Mouse (Mus musculus) embryonic facial prominence, embryonic 14.5 days (tissue): ENCODE results near the gene Card19. TPM values are rescaled to one million over a fixed set of nuclear protein-coding genes. Genes with fewer than 3 reads are reported as not detected.

Source experiments
- ATAC-seq: fragments of 200-750 bp; cut with Nextera tagmentation; 2 replicates; pipeline ENCODE4 v1.8.0; 2017; ENCODE audit warnings: low read depth, moderate number of reproducible peaks, moderate TSS enrichment
- DNase-seq: peaks from one replicate; pipeline ENCODE4 v3.0.0-alpha.2; 2015; ENCODE audit warnings: low spot score
- H3K27ac ChIP-seq: fragments of 300-500 bp; sonication (generic); replicated peaks from 2 replicates; pipeline ENCODE4 v1.5.1; 2014; ENCODE audit warnings: low read depth, mild to moderate bottlenecking, low read length, moderate library complexity
- H3K27me3 ChIP-seq: fragments of 300-500 bp; sonication (generic); replicated peaks from 2 replicates; pipeline ENCODE4 v1.6.1; 2014; ENCODE audit warnings: low read length; ENCODE audit not compliant: control insufficient read depth, insufficient read depth
- H3K36me3 ChIP-seq: fragments of 300-500 bp; sonication (generic); 2 replicates; pipeline ENCODE4 v1.6.1; 2014; ENCODE audit warnings: low read length, mixed read lengths; ENCODE audit not compliant: control insufficient read depth, insufficient read depth
- H3K4me1 ChIP-seq: fragments of 300-500 bp; sonication (generic); 2 replicates; pipeline ENCODE4 v1.6.1; 2014; ENCODE audit warnings: antibody characterized with exemption, low read length; ENCODE audit not compliant: control insufficient read depth, insufficient read depth
- H3K4me2 ChIP-seq: fragments of 300-500 bp; sonication (generic); 2 replicates; pipeline ENCODE4 v1.6.1; 2014; ENCODE audit warnings: low read depth, mild to moderate bottlenecking, low read length, moderate library complexity, mixed read lengths
- H3K4me3 ChIP-seq: fragments of 300-500 bp; sonication (generic); 2 replicates; pipeline ENCODE4 v1.5.1; 2014; ENCODE audit warnings: low read depth, mild to moderate bottlenecking, low read length
- H3K9ac ChIP-seq: fragments of 300-500 bp; sonication (generic); 2 replicates; pipeline ENCODE4 v1.6.1; 2014; ENCODE audit warnings: low read depth, mild to moderate bottlenecking, low read length, moderate library complexity, mixed read lengths
- H3K9me3 ChIP-seq: fragments of 300-500 bp; sonication (generic); 2 replicates; pipeline ENCODE4 v1.6.1; 2016; ENCODE audit warnings: low read length; ENCODE audit not compliant: control insufficient read depth
- WGBS: fragments of 180-500 bp; shearing (Covaris S2); extraction: QIAGEN DNeasy Blood & Tissue Kit; methylation state at CpG from one replicate; pipeline ENCODE4 v1.1.7; 2014; 5-methylcytosine and 5-hydroxymethylcytosine counted together
- polyA plus RNA-seq: library from polyadenylated mRNA; unstranded; fragments of >200 nt; fragmentation: Nextera tagmentation; extraction: Ambion mirVana; gene quantifications from 2 replicates; pipeline ENCODE4 v1.2.1, GENCODE M21; 2014

Card19 gene
- polyA plus RNA-seq, 1 experiment from 2014 or later, result 65.1 TPM

GRCm38 (mm10) chr13:49238737-49239136 is 22.9 kb upstream of the Card19 start:
- WGBS, result 95% methylated on average over 8 of the region's 8 CpGs
- DNase-seq, result no peak
- Histone ChIP-seq H3K9me3 (no peaks in the 10 kb centered on the region), H3K27me3 (no peaks in the 10 kb centered on the region), H3K4me2 (no peak overlapping the region), H3K27ac (no peak overlapping the region), H3K4me1 (no peaks in the 10 kb centered on the region), H3K9ac (no peak overlapping the region), H3K4me3 (no peak overlapping the region), H3K36me3 (no peaks in the 10 kb centered on the region)
- ATAC-seq, result no peak

DNA sequence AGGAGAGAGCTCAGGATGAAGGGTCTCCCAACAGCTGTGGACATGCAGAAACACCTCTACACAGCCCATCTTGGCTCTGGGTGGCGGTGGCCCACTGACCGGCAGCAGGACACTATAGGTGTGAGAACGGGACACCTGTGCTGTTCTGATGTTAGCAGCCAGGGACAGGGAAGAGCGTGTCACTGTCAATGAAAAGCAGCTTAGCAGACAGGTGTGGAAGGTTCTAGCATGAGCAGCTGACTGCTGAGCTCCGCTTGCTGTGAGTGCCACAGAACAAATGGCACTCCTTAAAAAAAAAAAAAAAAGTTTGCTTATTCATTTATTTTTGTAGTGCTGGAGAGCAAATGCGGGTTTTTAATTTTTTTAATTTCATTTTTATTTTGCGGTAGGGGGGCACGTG is 21.8 kb upstream of the Card19 start:
- Histone ChIP-seq H3K36me3 (no peaks in the 10 kb centered on the region), H3K9ac (no peak overlapping the region), H3K4me2 (no peak overlapping the region), H3K4me1 (no peaks in the 10 kb centered on the region), H3K4me3 (no peak overlapping the region), H3K27me3 (no peaks in the 10 kb centered on the region), H3K9me3 (no peaks in the 10 kb centered on the region), H3K27ac (no peak overlapping the region)
- ATAC-seq, result no peak
- DNase-seq, result no peak
- 88% methylated on average over 8 of the region's 8 CpGs for WGBS

DNA sequence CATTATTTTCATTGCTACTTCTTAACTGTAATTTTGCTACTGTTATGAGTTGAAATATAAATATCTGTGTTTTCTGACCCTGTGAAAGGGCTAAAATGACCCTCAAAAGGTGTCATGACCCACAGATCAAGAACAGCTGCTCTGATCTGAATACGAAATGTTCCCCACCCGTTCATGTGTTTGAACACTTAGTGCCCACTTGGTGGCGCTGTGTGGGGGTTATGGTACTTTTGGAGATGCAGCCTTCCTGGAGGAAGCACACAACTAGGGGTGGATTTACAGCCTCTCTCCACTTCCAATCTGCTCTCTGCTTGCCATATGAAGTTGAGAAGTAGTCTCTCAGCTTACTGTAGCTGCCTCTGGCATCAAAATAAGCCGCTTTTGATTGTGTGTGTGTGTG is 18.9 kb upstream of the Card19 start:
- Histone ChIP-seq H3K9ac (no peak overlapping the region), H3K9me3 (no peaks in the 10 kb centered on the region), H3K4me3 (no peak overlapping the region), H3K27ac (no peak overlapping the region), H3K4me2 (no peak overlapping the region), H3K27me3 (no peaks in the 10 kb centered on the region), H3K4me1 (no peaks in the 10 kb centered on the region), H3K36me3 (no peaks in the 10 kb centered on the region)
- 90% methylated on average over 4 of the region's 4 CpGs for WGBS
- no peak for ATAC-seq
- DNase-seq, result no peak

GRCm38 (mm10) chr13:49233792-49234572 is 18.1 kb upstream of the Card19 start:
- Histone ChIP-seq H3K4me2 (no peak overlapping the region), H3K9me3 (no peaks in the 10 kb centered on the region), H3K27ac (no peak overlapping the region), H3K4me1 (no peaks in the 10 kb centered on the region), H3K27me3 (no peaks in the 10 kb centered on the region), H3K9ac (no peak overlapping the region), H3K4me3 (no peak overlapping the region), H3K36me3 (no peaks in the 10 kb centered on the region)
- ATAC-seq, result no peak
- WGBS, result 91% methylated on average over 8 of the region's 8 CpGs
- DNase-seq, result no peak

GRCm38 (mm10) chr13:49225633-49226032 is 9.8 kb upstream of the Card19 start:
- Histone ChIP-seq H3K4me1 (no peaks in the 10 kb centered on the region), H3K4me3 (no peak overlapping the region), H3K9ac (no peak overlapping the region), H3K9me3 (0 out of 2 replicates have a peak, but pooled peaks cover 5% of the 10 kb centered on the region), H3K27ac (no peak overlapping the region), H3K4me2 (no peak overlapping the region), H3K36me3 (no peaks in the 10 kb centered on the region), H3K27me3 (no peaks in the 10 kb centered on the region)
- DNase-seq, result no peak
- WGBS, result 37% methylated on average over 4 of the region's 4 CpGs
- no peak for ATAC-seq

DNA sequence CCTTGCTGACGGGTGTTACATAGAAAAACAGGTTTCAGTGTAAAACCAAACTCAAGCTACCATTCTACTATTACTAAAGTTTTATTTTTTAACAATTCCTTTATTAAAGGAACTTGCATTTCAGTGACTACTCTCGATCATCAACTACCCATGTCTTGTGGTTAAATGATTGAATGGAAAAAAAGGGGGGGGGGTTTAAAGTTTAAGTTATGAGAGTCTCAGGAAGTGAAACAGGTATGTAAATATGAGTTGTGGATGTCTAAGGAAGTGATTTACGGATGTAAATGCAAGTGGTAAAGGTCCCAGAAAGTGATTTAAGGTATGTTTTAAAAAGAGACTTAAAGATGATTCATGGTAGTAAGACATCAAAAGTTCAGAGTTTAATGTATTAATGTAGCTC is 9.3 kb upstream of the Card19 start:
- DNase-seq, result no peak

GRCm38 (mm10) chr13:49224729-49225128 is 8.9 kb upstream of the Card19 start:
- 21% methylated on average over 6 of the region's 6 CpGs for WGBS
- peak overlapping the region; percentile 28 for H3K4me2 ChIP-seq
- peak overlapping the region; percentile 10; the same call in 1 of the 2 replicates for H3K4me3 ChIP-seq

More for the DNA sequence above, 9.3 kb upstream of the Card19 start:
- H3K4me2 ChIP-seq, result no peak overlapping the region
- no peak for ATAC-seq
- WGBS, result 69% methylated on average over 3 of the region's 3 CpGs
- no peaks in the 10 kb centered on the region for H3K27me3 ChIP-seq
- H3K4me1 ChIP-seq, result no peaks in the 10 kb centered on the region
- H3K36me3 ChIP-seq, result no peaks in the 10 kb centered on the region
- H3K27ac ChIP-seq, result no peak overlapping the region
- H3K4me3 ChIP-seq, result no peak overlapping the region
- H3K9me3 ChIP-seq, result 0 out of 2 replicates have a peak, but pooled peaks cover 5% of the 10 kb centered on the region
- H3K9ac ChIP-seq, result no peak overlapping the region

GRCm38 (mm10) chr13:49224314-49224713 is 8.5 kb upstream of the Card19 start:
- H3K4me1 ChIP-seq, result no peaks in the 10 kb centered on the region
- no peaks in the 10 kb centered on the region for H3K27me3 ChIP-seq
- no peak overlapping the region for H3K9ac ChIP-seq
- H3K4me2 ChIP-seq, result peak overlapping the region; percentile 28
- peak; percentile 76; the same call in 1 of the 2 replicates for ATAC-seq
- WGBS, result 10% methylated on average over 10 of the region's 10 CpGs
- 0 out of 2 replicates have a peak, but pooled peaks cover 5% of the 10 kb centered on the region for H3K9me3 ChIP-seq
- peak; percentile 82 for DNase-seq
- H3K27ac ChIP-seq, result no peak overlapping the region
- peak overlapping the region; percentile 10; the same call in 1 of the 2 replicates for H3K4me3 ChIP-seq
- H3K36me3 ChIP-seq, result no peaks in the 10 kb centered on the region

More at GRCm38 (mm10) chr13:49224729-49225128, 8.9 kb upstream of the Card19 start:
- H3K4me1 ChIP-seq, result no peaks in the 10 kb centered on the region
- H3K27me3 ChIP-seq, result no peaks in the 10 kb centered on the region
- H3K9ac ChIP-seq, result no peak overlapping the region
- 0 out of 2 replicates have a peak, but pooled peaks cover 5% of the 10 kb centered on the region for H3K9me3 ChIP-seq
- no peaks in the 10 kb centered on the region for H3K36me3 ChIP-seq
- 0 out of 2 replicates have a peak, but pooled peaks have one; percentile 68 for ATAC-seq
- no peak for DNase-seq
- H3K27ac ChIP-seq, result no peak overlapping the region

DNA sequence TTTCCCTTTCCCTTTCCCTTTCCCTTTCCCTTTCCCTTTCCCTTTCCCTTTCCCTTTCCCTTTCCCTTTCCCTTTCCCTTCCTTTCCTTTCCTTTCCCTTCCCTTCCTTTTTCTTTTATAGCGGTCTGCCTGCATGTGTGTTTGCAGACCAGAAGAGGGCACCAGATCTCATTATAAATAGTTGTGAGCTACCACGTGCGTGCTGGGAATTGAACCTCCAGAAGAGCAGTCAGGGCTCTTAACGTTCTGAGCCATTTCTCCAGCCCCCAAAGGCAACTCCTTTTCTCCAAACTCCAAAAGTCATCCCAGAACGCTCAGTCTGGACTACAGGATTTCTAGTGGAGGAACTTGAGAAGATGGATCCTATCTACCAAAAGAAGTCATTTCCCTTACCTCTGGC is 5.1 kb upstream of the Card19 start:
- Histone ChIP-seq H3K9me3 (0 out of 2 replicates have a peak, but pooled peaks cover 5% of the 10 kb centered on the region), H3K9ac (no peak overlapping the region), H3K27ac (no peak overlapping the region), H3K36me3 (no peaks in the 10 kb centered on the region), H3K4me2 (no peak overlapping the region), H3K4me1 (peaks cover 11% of the 10 kb centered on the region), H3K4me3 (no peak overlapping the region), H3K27me3 (no peaks in the 10 kb centered on the region)
- ATAC-seq, result no peak
- WGBS, result 22% methylated on average over 5 of the region's 5 CpGs
- DNase-seq, result no peak
